Mouse (Mus musculus) CH12.LX (cell line): ENCODE measurements around the gene Urgcp. TPM values are rescaled to one million over a fixed set of nuclear protein-coding genes. Genes with fewer than 3 reads are reported as not detected.
A peak's percentile ranks its signal among the peaks of the same experiment; 100 is the strongest.

Experiments
- DNase-seq: peaks from one replicate; pipeline ENCODE4 v3.0.0-alpha.2; 2013; ENCODE audit errors: extremely low read depth
- H3K27ac ChIP-seq: 2 replicates; pipeline ENCODE4 v1.5.1; 2012; ENCODE audit warnings: low read depth, mild to moderate bottlenecking, control low read depth, moderate library complexity; ENCODE audit not compliant: insufficient read depth
- H3K27me3 ChIP-seq: replicated peaks from 2 replicates; pipeline ENCODE3; 2012; ENCODE audit warnings: inconsistent platforms
- H3K36me3 ChIP-seq, 2 experiments: replicated peaks in 1 of 2; 2 replicates each; pipeline versions ENCODE3 to v1.6.1; 2012; ENCODE audit warnings: inconsistent platforms in 1 of 2, low read length in 1 of 2, mild to moderate bottlenecking in 1 of 2, mixed read lengths in 1 of 2, moderate library complexity in 1 of 2; ENCODE audit not compliant: control insufficient read depth in 1 of 2, insufficient read depth in 1 of 2
- H3K4me1 ChIP-seq, 2 experiments: 2 replicates each; pipeline ENCODE4 v1.6.1; 2012; ENCODE audit warnings: inconsistent platforms in 1 of 2, moderate library complexity in 1 of 2; ENCODE audit not compliant: insufficient read depth in 2 of 2, control insufficient read depth in 1 of 2
- H3K4me2 ChIP-seq: 2 replicates; pipeline ENCODE4 v1.6.1; 2012; ENCODE audit warnings: low read depth, mild to moderate bottlenecking, control low read depth; ENCODE audit not compliant: poor library complexity, insufficient read depth, severe bottlenecking
- H3K4me3 ChIP-seq, 3 experiments: fragments of 150-350 bp in 1 of 3; sonication (generic) in 1 of 3; replicated peaks in 1 of 3; 2 replicates each; pipeline versions ENCODE3 to v1.5.1; 2011 to 2012; ENCODE audit warnings: low read depth in 2 of 3, low read length in 2 of 3, mild to moderate bottlenecking in 2 of 3, moderate library complexity in 2 of 3, control low read depth in 1 of 3, improper control_type of control experiment in 1 of 3, inconsistent platforms in 1 of 3, mixed read lengths in 1 of 3; ENCODE audit not compliant: poor library complexity in 1 of 3
- H3K79me2 ChIP-seq: replicated peaks from 2 replicates; pipeline ENCODE4 v1.6.1; 2012; ENCODE audit warnings: mild to moderate bottlenecking, moderate library complexity; ENCODE audit not compliant: control insufficient read depth, poor library complexity, insufficient read depth, severe bottlenecking; ENCODE audit errors: extremely low read depth
- H3K9ac ChIP-seq: 2 replicates; pipeline ENCODE4 v1.6.1; 2012; ENCODE audit warnings: low read depth, mild to moderate bottlenecking, control low read depth, moderate library complexity; ENCODE audit not compliant: insufficient read depth
- H3K9me3 ChIP-seq: replicated peaks from 2 replicates; pipeline ENCODE3; 2012; ENCODE audit warnings: low read length, inconsistent platforms, mixed read lengths
- CHD2 ChIP-seq: IDR thresholded peaks from 2 replicates; pipeline ENCODE4 v1.6.1; 2011; ENCODE audit warnings: low read length, improper control_type of control experiment
- E2F4 ChIP-seq: IDR thresholded peaks from 2 replicates; pipeline ENCODE4 v1.6.1; 2011; ENCODE audit warnings: low read depth, low read length, improper control_type of control experiment; ENCODE audit not compliant: insufficient replicate concordance
- EP300 ChIP-seq: IDR thresholded peaks from 2 replicates; pipeline ENCODE4 v1.6.1; 2011; ENCODE audit warnings: low read length, improper control_type of control experiment
- HCFC1 ChIP-seq: IDR thresholded peaks from 2 replicates; pipeline ENCODE4 v1.6.1; 2012; ENCODE audit warnings: low read depth, mild to moderate bottlenecking, inconsistent platforms, low read length, improper control_type of control experiment
- IRF4 ChIP-seq: IDR thresholded peaks from 2 replicates; pipeline ENCODE4 v1.6.1; 2014; ENCODE audit warnings: low read depth, mild to moderate bottlenecking, inconsistent platforms, low read length, improper control_type of control experiment
- JUND ChIP-seq: conservative IDR thresholded peaks from 2 replicates; pipeline ENCODE4 v1.6.1; 2011; ENCODE audit warnings: low read depth, low read length, improper control_type of control experiment
- MAZ ChIP-seq: IDR thresholded peaks from 2 replicates; pipeline ENCODE4 v1.6.1; 2012; ENCODE audit warnings: low read depth, mild to moderate bottlenecking, inconsistent platforms, low read length, improper control_type of control experiment, moderate library complexity
- MXI1 ChIP-seq: IDR thresholded peaks from 2 replicates; pipeline ENCODE4 v1.6.1; 2011; ENCODE audit warnings: mild to moderate bottlenecking, low read depth, low read length, improper control_type of control experiment
- NELFE ChIP-seq: IDR thresholded peaks from 2 replicates; pipeline ENCODE4 v1.6.1; 2011; ENCODE audit warnings: low read depth, low read length, improper control_type of control experiment
- NRF1 ChIP-seq: IDR thresholded peaks from 2 replicates; pipeline ENCODE4 v1.6.1; 2014; ENCODE audit warnings: low read depth, mild to moderate bottlenecking, inconsistent platforms, low read length, improper control_type of control experiment, moderate library complexity
- PAX5 ChIP-seq: IDR thresholded peaks from 2 replicates; pipeline ENCODE4 v1.6.1; 2012; ENCODE audit warnings: low read length, inconsistent platforms, mixed read lengths
- POLR2A ChIP-seq: IDR thresholded peaks from 2 replicates; pipeline ENCODE4 v1.6.1; 2011; ENCODE audit warnings: low read depth, mild to moderate bottlenecking, improper control_type of control experiment, low read length
- POLR2AphosphoS2 ChIP-seq: IDR thresholded peaks from 2 replicates; pipeline ENCODE4 v1.6.1; 2011; ENCODE audit warnings: low read depth, low read length, improper control_type of control experiment
- RCOR1 ChIP-seq: conservative IDR thresholded peaks from 2 replicates; pipeline ENCODE4 v1.6.1; 2012; ENCODE audit warnings: low read depth, mild to moderate bottlenecking, inconsistent platforms, low read length, improper control_type of control experiment
- SMC3 ChIP-seq: IDR thresholded peaks from 2 replicates; pipeline ENCODE4 v1.6.1; 2011; ENCODE audit warnings: low read depth, low read length, improper control_type of control experiment
- TBP ChIP-seq: conservative IDR thresholded peaks from 2 replicates; pipeline ENCODE4 v1.6.1; 2011; ENCODE audit warnings: low read depth, low read length, improper control_type of control experiment
- USF1 ChIP-seq: IDR thresholded peaks from 2 replicates; pipeline ENCODE4 v1.6.1; 2014; ENCODE audit warnings: low read depth, mild to moderate bottlenecking, inconsistent platforms, low read length, improper control_type of control experiment
- USF2 ChIP-seq: conservative IDR thresholded peaks from 2 replicates; pipeline ENCODE4 v1.6.1; 2011; ENCODE audit warnings: low read depth, low read length, improper control_type of control experiment
- ZC3H11A ChIP-seq: IDR thresholded peaks from 2 replicates; pipeline ENCODE4 v1.6.1; 2012; ENCODE audit warnings: low read depth, mild to moderate bottlenecking, inconsistent platforms, low read length, improper control_type of control experiment
- ZNF384 ChIP-seq: IDR thresholded peaks from 2 replicates; pipeline ENCODE4 v1.6.1; 2012; ENCODE audit warnings: low read depth, low read length, improper control_type of control experiment, inconsistent platforms
- dilution Hi-C: fragments of 300-500 bp; cut with MboI; formaldehyde crosslinking; loops from 2 replicates; pipeline ENCODE4 v1.14.3; 2020; ENCODE audit warnings: low sequenced_read_pairs; ENCODE audit not compliant: extremely low pct_unique_long_range_greater_than_20kb, extremely low pct_ligation_motif_present
- in situ Hi-C: fragments of 300-500 bp; cut with MboI; formaldehyde crosslinking; loops from 3 replicates; pipeline ENCODE4 v1.14.3; 2019; ENCODE audit warnings: low sequenced_read_pairs, low pct_ligation_motif_present, low pct_unique_long_range_greater_than_20kb, mixed read lengths
- polyA plus RNA-seq: library from polyadenylated mRNA; unstranded; fragments of >175 nt; gene quantifications from 2 replicates; pipeline ENCODE4 v1.2.1, GENCODE M21; 2012; ENCODE audit warnings: low read depth; ENCODE audit not compliant: insufficient read length
- total RNA-seq, 2 experiments: library from RNA; depleted of rRNA; stranded (reverse); fragments of 300-350 nt in 1 of 2; fragments of >200 nt in 1 of 2; gene quantifications; 2 replicates each; pipeline ENCODE4 v1.2.3; 2012 to 2014

The Urgcp gene
- total and polyA plus RNA-seq, 3 experiments: 11.7 to 13.1 (median 11.7) TPM

DNA sequence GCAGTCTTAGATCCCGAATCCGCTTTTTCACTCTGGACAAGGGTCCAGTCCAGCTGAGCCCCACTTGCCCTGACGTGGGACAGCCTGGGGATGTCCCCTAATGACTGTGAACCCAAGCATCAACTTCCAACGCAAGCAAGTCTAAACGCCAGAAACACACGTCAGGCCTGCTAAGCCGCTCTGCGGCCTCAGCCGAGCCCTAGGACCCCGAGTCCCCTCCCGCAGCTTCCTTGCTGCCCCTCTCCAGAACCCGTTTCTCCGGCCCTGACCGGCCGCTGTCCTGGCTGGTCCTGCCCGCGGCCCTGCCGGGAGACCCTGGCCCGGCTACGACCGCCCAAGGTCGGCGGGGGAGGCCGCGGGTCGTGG is 21.6 kb downstream of the Urgcp start:
- peak; percentile 37 for DNase-seq
- dilution Hi-C loops (no loop called here), in situ Hi-C loops (no loop called here)
- peaks cover 10 to 28% of the 10 kb centered on the region in 2 experiments for H3K4me1 ChIP-seq
- no peaks in the 10 kb centered on the region for H3K9me3 ChIP-seq
- peak overlapping the region; percentile 88 for H3K9ac ChIP-seq
- H3K79me2 ChIP-seq: peaks cover 7% of the 10 kb centered on the region
- H3K27ac ChIP-seq: no peak overlapping the region
- no peaks in the 10 kb centered on the region for H3K27me3 ChIP-seq
- H3K4me2 ChIP-seq: peak overlapping the region; percentile 62
- peak overlapping the region; percentile 67 to 88 (median 76) for H3K4me3 ChIP-seq
- peaks cover 0 to 2% of the 10 kb centered on the region in 2 experiments for H3K36me3 ChIP-seq
- TF ChIP-seq RCOR1: 0 out of 2 replicates have a peak, but pooled peaks have one; percentile 20
- no peak for TF ChIP-seq USF1
- TF ChIP-seq IRF4: 0 out of 2 replicates have a peak, but pooled peaks have one; percentile 18
- peak; percentile 36; the same call in 1 of the 2 replicates for TF ChIP-seq CHD2
- no peak for TF ChIP-seq USF2
- peak; percentile 27; the same call in 1 of the 2 replicates for TF ChIP-seq HCFC1
- TF ChIP-seq SMC3: no peak
- no peak for TF ChIP-seq JUND
- TF ChIP-seq NRF1: no peak
- peak; percentile 17; the same call in 1 of the 2 replicates for TF ChIP-seq MXI1
- no peak for TF ChIP-seq POLR2A

DNA sequence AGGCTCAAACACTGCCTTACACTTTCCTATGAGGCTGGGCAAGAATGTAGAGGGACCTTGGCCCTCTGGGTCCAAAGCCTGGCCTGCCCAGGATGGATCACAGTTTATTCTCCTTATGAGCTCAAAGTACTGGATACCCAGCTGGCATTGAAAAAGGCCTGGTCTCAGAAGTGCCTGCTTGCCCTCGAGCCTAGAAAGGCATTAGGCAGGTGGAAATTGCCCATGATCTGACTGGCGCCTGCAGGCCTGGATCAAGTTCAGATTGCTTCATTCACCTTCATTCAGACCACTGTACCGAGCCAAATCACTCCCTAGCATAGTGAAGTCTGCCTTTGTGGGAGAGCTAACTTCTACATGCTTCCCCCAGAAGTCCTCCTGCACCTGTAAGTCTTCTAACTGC is 22.3 kb downstream of the Urgcp start:
- H3K4me1 ChIP-seq: peaks cover 12 to 31% of the 10 kb centered on the region in 2 experiments
- H3K27me3 ChIP-seq: no peaks in the 10 kb centered on the region
- peaks cover 0 to 6% of the 10 kb centered on the region in 2 experiments for H3K36me3 ChIP-seq
- H3K9ac ChIP-seq: peak overlapping the region; percentile 88; the same call in 1 of the 2 replicates
- no peak for DNase-seq
- no peaks in the 10 kb centered on the region for H3K9me3 ChIP-seq
- dilution Hi-C loops (no loop called here), in situ Hi-C loops (no loop called here)
- H3K79me2 ChIP-seq: peaks cover 12% of the 10 kb centered on the region
- peak overlapping the region; percentile 62 for H3K4me2 ChIP-seq
- no peak for TF ChIP-seq TBP
- no peak for TF ChIP-seq MXI1
- TF ChIP-seq ZC3H11A: no peak
- TF ChIP-seq NELFE: no peak
- no peak for TF ChIP-seq PAX5
- no peak for TF ChIP-seq NRF1
- no peak for TF ChIP-seq E2F4
- TF ChIP-seq USF2: no peak
- no peak for TF ChIP-seq USF1
- TF ChIP-seq ZNF384: no peak
- no peak for TF ChIP-seq IRF4
- TF ChIP-seq JUND: no peak
- no peak for TF ChIP-seq HCFC1
- TF ChIP-seq SMC3: no peak
- no peak for TF ChIP-seq RCOR1
- no peak for TF ChIP-seq EP300
- TF ChIP-seq MAZ: no peak
- no peak for TF ChIP-seq POLR2AphosphoS2
- no peak overlapping the region for H3K27ac ChIP-seq
- H3K4me3 ChIP-seq: peak overlapping the region; percentile 4 to 67 (median 31)
